Mouse (Mus musculus) left cerebral cortex, postnatal 14 days (tissue): ENCODE measurements around the gene Gm17334. TPM values are rescaled to one million over a fixed set of nuclear protein-coding genes. Genes with fewer than 3 reads are reported as not detected.

Experiments
- microRNA-seq, 2 experiments: library from miRNA; unstranded; fragments of <30 nt; microRNA quantifications; one replicate each; pipeline ENCODE4 v1.2.0; 2022
- total RNA-seq, 2 experiments: library from RNA; stranded (reverse); gene quantifications; 2 replicates each; pipeline ENCODE4 v1.2.3; 2021

Gm17334 gene
- total RNA-seq, 2 experiments from 2014 or later = 0.51 TPM; not detected in 1

Small RNAs within 50 kb of the gene (microRNA-seq; reads per million reads assigned to microRNA genes)
- 0 reads per million in 2 experiments for gene Mir7671

Other genes with a start within 250 kb of the Gm17334 start
- gene Kif3a, start 205.8 kb downstream of the Gm17334 start, total RNA-seq = 100 to 1,000 TPM; 137 to 147 TPM
- not detected for gene Il4, start 154.5 kb downstream of the Gm17334 start, total RNA-seq
- not detected for gene Il13, start 138.5 kb downstream of the Gm17334 start, total RNA-seq
- 1 to 10 TPM; 8.2 to 9.0 TPM for gene Rad50, start 65.9 kb downstream of the Gm17334 start, total RNA-seq
- not detected for gene Il5, start 52.4 kb downstream of the Gm17334 start, total RNA-seq
- gene Irf1, start 3.2 kb downstream of the Gm17334 start, total RNA-seq = 1 to 10 TPM; 4.5 to 5.5 TPM
- gene Gm12216, start 86.1 kb upstream of the Gm17334 start, total RNA-seq = 1 to 10 TPM; 2.0 to 3.1 TPM
- 10 to 100 TPM in 1 of 2 experiments, 1 to 10 TPM in 1; 9.4 to 10.9 TPM for gene Slc22a5, start 118.5 kb upstream of the Gm17334 start, total RNA-seq
- gene Slc22a21, start 207.1 kb upstream of the Gm17334 start, total RNA-seq = 1 to 10 TPM; 1.9 to 2.1 TPM